ENCODE assay signal across 8 mouse cellular contexts in genomic region chr15:77982195-77982939, GRCm38 (mm10). TPM values are rescaled to one million over a fixed set of nuclear protein-coding genes. Genes with fewer than 3 reads are reported as not detected.
DNase-seq lines count a peak whose midpoint lies in the region; ATAC-seq and TF ChIP-seq lines count a peak whose summit lies in the region.

No protein-coding gene starts in this region.

- DNase-seq in heart, adult 11 months = no peak
- peak; percentile 66 for DNase-seq in MEL (ENCODE audit: low read depth, low spot score)
- DNase-seq in cerebellum, adult 11-12 months = peak; percentile 75
- peak; percentile 37 to 78 for DNase-seq in frontal cortex, postnatal 10 days (ENCODE audit: low spot score in 2 of 2)
- peak; percentile 68 for DNase-seq in layer of hippocampus, adult 9-10 months (ENCODE audit: low spot score)
- peak; percentile 76 for DNase-seq in mesoderm, embryonic 11.5 days (ENCODE audit: low read depth, low spot score)
- DNase-seq in skeletal muscle tissue, adult 2 months (ENCODE audit: low read depth, low spot score) = peak; percentile 45

- no peak overlapping the region for H3K4me2 ChIP-seq in heart, embryonic 12.5 days

- TF ChIP-seq CTCF in MEL (IDR thresholded peaks at IDR 0.05 in 2 of 3, conservative IDR thresholded peaks at IDR 0.05 in 1 of 3; ENCODE audit: control insufficient read depth in 1 of 3, insufficient read depth in 1 of 3, low read depth in 2 of 3, low read length in 3 of 3, poor library complexity in 1 of 3, severe bottlenecking in 1 of 3) = peak; percentile 90 to 93 (median 91)

- 26% methylated on average over 18 of the region's 18 CpGs for WGBS in heart, embryonic 12.5 days

- H3K9ac ChIP-seq in heart, embryonic 12.5 days = no peak overlapping the region
- H3K9ac ChIP-seq in MEL (ENCODE audit: control insufficient read depth, low read depth, low read length, poor library complexity, severe bottlenecking) = no peak overlapping the region

- no peak for TF ChIP-seq POLR2A in MEL (IDR thresholded peaks at IDR 0.05; ENCODE audit: control insufficient read depth in 1 of 2, insufficient read depth in 1 of 2, low read depth in 1 of 2, low read length in 2 of 2, poor library complexity in 1 of 2)

- peak; percentile 48 for ATAC-seq in heart, embryonic 12.5 days (ENCODE audit: insufficient number of reproducible peaks, low FRiP score)

- H3K4me1 ChIP-seq in heart, embryonic 12.5 days (replicated peaks) = no peaks in the 10 kb centered on the region
- H3K4me1 ChIP-seq in MEL (ENCODE audit: control insufficient read depth in 1 of 2, insufficient read depth in 2 of 2, low read length in 2 of 2) = peaks cover 0 to 7% of the 10 kb centered on the region in 2 experiments; a peak in 2 of 4 replicates

- no peak for TF ChIP-seq EP300 in MEL (IDR thresholded peaks at IDR 0.05; ENCODE audit: low read depth in 1 of 2, low read length in 2 of 2)

- TF ChIP-seq RAD21 in MEL (IDR thresholded peaks at IDR 0.05; ENCODE audit: low read depth, low read length) = peak; percentile 89

- H3K4me3 ChIP-seq in heart, embryonic 12.5 days = no peak overlapping the region
- no peak overlapping the region for H3K4me3 ChIP-seq in MEL (ENCODE audit: control insufficient read depth in 1 of 2, insufficient read depth in 1 of 2, low read depth in 2 of 2, low read length in 2 of 2)

- H3K36me3 ChIP-seq in heart, embryonic 12.5 days = no peaks in the 10 kb centered on the region
- H3K36me3 ChIP-seq in MEL (ENCODE audit: control insufficient read depth in 1 of 2, insufficient read depth in 2 of 2, low read length in 2 of 2) = peaks cover 0 to 3% of the 10 kb centered on the region in 2 experiments; a peak in 2 of 4 replicates

- no peaks in the 10 kb centered on the region for H3K9me3 ChIP-seq in heart, embryonic 12.5 days (replicated peaks)
- H3K9me3 ChIP-seq in MEL (replicated peaks; ENCODE audit: insufficient read depth, low read length) = no peaks in the 10 kb centered on the region

- no peak overlapping the region for H3K27ac ChIP-seq in heart, embryonic 12.5 days (ENCODE audit: poor library complexity, severe bottlenecking)
- no peak overlapping the region for H3K27ac ChIP-seq in MEL (ENCODE audit: control insufficient read depth, low read depth, low read length)

- no peaks in the 10 kb centered on the region for H3K79me2 ChIP-seq in MEL (ENCODE audit: control insufficient read depth, insufficient read depth, low read length, poor library complexity)

- H3K27me3 ChIP-seq in heart, embryonic 12.5 days (replicated peaks) = peaks cover 11% of the 10 kb centered on the region
- peaks cover 0 to 3% of the 10 kb centered on the region in 2 experiments; a peak in 1 of 4 replicates for H3K27me3 ChIP-seq in MEL (ENCODE audit: control insufficient read depth in 1 of 2, insufficient read depth in 2 of 2, low read length in 2 of 2)

TF ChIP-seq in MEL, 35 proteins besides CTCF, POLR2A, EP300 and RAD21:
- TF ChIP-seq SMC3 (IDR thresholded peaks at IDR 0.05; ENCODE audit: low read depth, low read length) (peak; percentile 72), ZC3H11A (IDR thresholded peaks at IDR 0.05; ENCODE audit: low read depth, low read length) (peak; percentile 64), SIN3A (IDR thresholded peaks at IDR 0.05; ENCODE audit: low read length) (no peak)

RNA-seq across cellular contexts. Expression of gene Eif3d, which starts 11.8 kb away (rescaled TPM):
- 157 and 162 TPM in 2 replicates for polyA plus RNA-seq in heart, embryonic 12.5 days (2016; fragmentation: Nextera tagmentation; extraction: Ambion mirVana)
- total RNA-seq in MEL (2012; rRNA removed) = 507 and 521 TPM in 2 replicates
- polyA plus RNA-seq in MEL (2012; ENCODE audit: insufficient read depth in 1 of 2, insufficient read length in 2 of 2, low read depth in 1 of 2, low replicate concordance in 2 of 2, missing spikeins in 1 of 2) = 100 to 1,000 TPM; 619 to 738 TPM

RNA-seq across cellular contexts. Expression of gene Foxred2, which starts 25.8 kb away (rescaled TPM):
- 1.1 and 1.3 TPM in 2 replicates for polyA plus RNA-seq in heart, embryonic 12.5 days (2016; fragmentation: Nextera tagmentation; extraction: Ambion mirVana)
- 6.3 and 9.9 TPM in 2 replicates for total RNA-seq in MEL (2012; rRNA removed)
- polyA plus RNA-seq in MEL (2012; ENCODE audit: insufficient read depth in 1 of 2, insufficient read length in 2 of 2, low read depth in 1 of 2, low replicate concordance in 2 of 2, missing spikeins in 1 of 2) = 10 to 100 TPM in 1 of 2 experiments, not detected in 1; 12.2 TPM

RNA-seq across cellular contexts. Expression of gene Txn2, which starts 53.6 kb away (rescaled TPM):
- polyA plus RNA-seq in heart, embryonic 12.5 days (2016; fragmentation: Nextera tagmentation; extraction: Ambion mirVana) = 228 and 231 TPM in 2 replicates
- total RNA-seq in MEL (2012; rRNA removed) = 188 and 207 TPM in 2 replicates
- polyA plus RNA-seq in MEL (2012; ENCODE audit: insufficient read depth in 1 of 2, insufficient read length in 2 of 2, low read depth in 1 of 2, low replicate concordance in 2 of 2, missing spikeins in 1 of 2) = 100 to 1,000 TPM; 114 to 416 TPM
